Mouse (Mus musculus) left cerebral cortex, adult 11 months (tissue): ENCODE data around the gene Tmem114.

Source experiments
- DNase-seq: peaks from one replicate; pipeline ENCODE4 v3.0.0; 2022; ENCODE audit warnings: low spot score

The Tmem114 gene

GRCm38 (mm10) chr16:8409197-8409596, 15.7 kb downstream of the Tmem114 start:
- DNase-seq: no peak

- no peak for DNase-seq
Observed at GRCm38 (mm10) chr16:8406708-8407107, 18.2 kb downstream of the Tmem114 start.

- no peak for DNase-seq
Observed at GRCm38 (mm10) chr16:8402663-8403062, 22.3 kb downstream of the Tmem114 start.

- no peak for DNase-seq
Observed at GRCm38 (mm10) chr16:8401171-8401955, 23.6 kb downstream of the Tmem114 start.

- no peak for DNase-seq
Observed at GRCm38 (mm10) chr16:8399868-8400267, 25.1 kb downstream of the Tmem114 start.

GRCm38 (mm10) chr16:8394946-8395345, 30.0 kb downstream of the Tmem114 start:
- DNase-seq: no peak

GRCm38 (mm10) chr16:8388491-8388890, 36.4 kb downstream of the Tmem114 start:
- DNase-seq: no peak

GRCm38 (mm10) chr16:8386386-8386785, 38.5 kb downstream of the Tmem114 start:
- DNase-seq: no peak

- DNase-seq: no peak
Observed at GRCm38 (mm10) chr16:8385679-8386078, 39.3 kb downstream of the Tmem114 start.

- DNase-seq: no peak
Observed at GRCm38 (mm10) chr16:8384772-8385171, 40.2 kb downstream of the Tmem114 start.

GRCm38 (mm10) chr16:8383396-8383795, 41.5 kb downstream of the Tmem114 start:
- DNase-seq: no peak

- DNase-seq: no peak
Observed at GRCm38 (mm10) chr16:8363066-8363465, 61.9 kb downstream of the Tmem114 start.
